Mouse (Mus musculus) limb, embryonic 13.5 days (tissue): Measurements from ENCODE around the gene Pex6. TPM values are rescaled to one million over a fixed set of nuclear protein-coding genes. Genes with fewer than 3 reads are reported as not detected.

Experiments
- ATAC-seq: fragments of 200-750 bp; cut with Nextera tagmentation; 2 replicates; pipeline ENCODE4 v1.8.0; 2017; ENCODE audit warnings: low read depth, moderate number of reproducible peaks, moderate TSS enrichment; ENCODE audit not compliant: low FRiP score
- H3K27ac ChIP-seq: fragments of 300-500 bp; sonication (generic); 2 replicates; pipeline ENCODE4 v1.5.1; 2015; ENCODE audit warnings: inconsistent platforms, mild to moderate bottlenecking, moderate library complexity
- H3K27me3 ChIP-seq: fragments of 300-500 bp; sonication (generic); 2 replicates; pipeline ENCODE4 v1.6.1; 2015; ENCODE audit warnings: mild to moderate bottlenecking, inconsistent platforms
- H3K36me3 ChIP-seq: fragments of 300-500 bp; sonication (generic); 2 replicates; pipeline ENCODE4 v1.6.1; 2015; ENCODE audit warnings: inconsistent platforms, mild to moderate bottlenecking, moderate library complexity
- H3K4me1 ChIP-seq: fragments of 300-500 bp; sonication (generic); 2 replicates; pipeline ENCODE4 v1.6.1; 2015; ENCODE audit warnings: inconsistent platforms
- H3K4me2 ChIP-seq: fragments of 300-500 bp; sonication (generic); replicated peaks from 2 replicates; pipeline ENCODE4 v1.6.1; 2015; ENCODE audit warnings: inconsistent platforms, mild to moderate bottlenecking, moderate library complexity
- H3K4me3 ChIP-seq: fragments of 300-500 bp; sonication (generic); 2 replicates; pipeline ENCODE4 v1.5.1; 2015; ENCODE audit warnings: moderate library complexity, mild to moderate bottlenecking, inconsistent platforms
- H3K9ac ChIP-seq: fragments of 300-500 bp; sonication (generic); 2 replicates; pipeline ENCODE4 v1.6.1; 2015; ENCODE audit warnings: mild to moderate bottlenecking, inconsistent platforms
- H3K9me3 ChIP-seq: fragments of 300-500 bp; sonication (generic); 2 replicates; pipeline ENCODE4 v1.6.1; 2016; ENCODE audit warnings: inconsistent platforms
- WGBS: fragments of 180-500 bp; shearing (Covaris S2); methylation state at CpG from one replicate; pipeline ENCODE4 v1.1.7; 2015; 5-methylcytosine and 5-hydroxymethylcytosine counted together
- polyA plus RNA-seq: library from polyadenylated mRNA; unstranded; fragments of >200 nt; fragmentation: Nextera tagmentation; extraction: Ambion mirVana; gene quantifications from 2 replicates; pipeline ENCODE4 v1.2.1, GENCODE M21; 2015

The Pex6 gene
- polyA plus RNA-seq, 1 experiment from 2014 or later = 26.8 TPM

GRCm38 (mm10) chr17:46725731-46726645 lies 14.7 kb downstream of the Pex6 start:
- WGBS = 87% methylated on average over 26 of the region's 26 CpGs
- Histone ChIP-seq H3K4me3 (no peak overlapping the region), H3K4me2 (no peak overlapping the region), H3K36me3 (peaks cover 54% of the 10 kb centered on the region), H3K27me3 (peaks cover 27% of the 10 kb centered on the region), H3K4me1 (peaks cover 6% of the 10 kb centered on the region; the same call in 1 of the 2 replicates), H3K9me3 (no peaks in the 10 kb centered on the region), H3K9ac (no peak overlapping the region), H3K27ac (no peak overlapping the region)
- no peak for ATAC-seq

GRCm38 (mm10) chr17:46727271-46727670 lies 16.0 kb downstream of the Pex6 start:
- Histone ChIP-seq H3K4me3 (no peak overlapping the region), H3K27me3 (peaks cover 27% of the 10 kb centered on the region), H3K9ac (no peak overlapping the region), H3K27ac (no peak overlapping the region), H3K4me2 (no peak overlapping the region), H3K36me3 (peaks cover 42% of the 10 kb centered on the region), H3K9me3 (no peaks in the 10 kb centered on the region), H3K4me1 (peaks cover 6% of the 10 kb centered on the region; the same call in 1 of the 2 replicates)
- 90% methylated on average over 11 of the region's 11 CpGs for WGBS
- no peak for ATAC-seq

GRCm38 (mm10) chr17:46728021-46728420 lies 16.8 kb downstream of the Pex6 start:
- H3K9me3 ChIP-seq = no peaks in the 10 kb centered on the region
- no peak for ATAC-seq
- H3K27ac ChIP-seq = no peak overlapping the region
- H3K9ac ChIP-seq = no peak overlapping the region
- H3K27me3 ChIP-seq = peaks cover 27% of the 10 kb centered on the region
- H3K4me3 ChIP-seq = no peak overlapping the region
- peaks cover 6% of the 10 kb centered on the region; the same call in 1 of the 2 replicates for H3K4me1 ChIP-seq
- H3K36me3 ChIP-seq = peaks cover 37% of the 10 kb centered on the region
- WGBS = 39% methylated on average over 6 of the region's 6 CpGs
- H3K4me2 ChIP-seq = no peak overlapping the region

GRCm38 (mm10) chr17:46728496-46728895 lies 17.2 kb downstream of the Pex6 start:
- Histone ChIP-seq H3K27ac (no peak overlapping the region), H3K27me3 (peaks cover 27% of the 10 kb centered on the region), H3K9me3 (no peaks in the 10 kb centered on the region), H3K9ac (0 out of 2 replicates have a peak overlapping the region, but pooled peaks have one; percentile 14), H3K4me2 (peak overlapping the region; percentile 48), H3K4me1 (peaks cover 6% of the 10 kb centered on the region; the same call in 1 of the 2 replicates), H3K36me3 (peaks cover 32% of the 10 kb centered on the region), H3K4me3 (no peak overlapping the region; the same call in none of the 2 replicates)
- WGBS = 53% methylated on average over 11 of the region's 11 CpGs
- ATAC-seq = no peak

GRCm38 (mm10) chr17:46728904-46729318 lies 17.6 kb downstream of the Pex6 start, which contains the start of gene Gnmt:
Gene Gnmt (minus strand): TSS chr17:46729168.
- Histone ChIP-seq H3K27me3 (peaks cover 27% of the 10 kb centered on the region), H3K4me3 (no peak within 1 kb of the TSS; the same call in none of the 2 replicates), H3K4me2 (peak within 1 kb of the TSS; percentile 48), H3K9me3 (no peaks in the 10 kb centered on the region), H3K27ac (no peak within 1 kb of the TSS), H3K4me1 (peaks cover 6% of the 10 kb centered on the region; the same call in 1 of the 2 replicates), H3K9ac (0 out of 2 replicates have a peak within 1 kb of the TSS, but pooled peaks have one; percentile 14), H3K36me3 (peaks cover 28% of the 10 kb centered on the region)
- ATAC-seq = no peak
- WGBS = 11% methylated on average over 24 of the region's 24 CpGs

- H3K4me2 ChIP-seq = no peak overlapping the region
- H3K4me3 ChIP-seq = no peak overlapping the region
- no peaks in the 10 kb centered on the region for H3K9me3 ChIP-seq
- H3K9ac ChIP-seq = no peak overlapping the region
- H3K36me3 ChIP-seq = peaks cover 41% of the 10 kb centered on the region
- no peak overlapping the region for H3K27ac ChIP-seq
- 0 out of 2 replicates have a peak, but pooled peaks cover under 1% of the 10 kb centered on the region for H3K4me1 ChIP-seq
- no peak for ATAC-seq
- H3K27me3 ChIP-seq = peaks cover 14% of the 10 kb centered on the region
- 89% methylated on average over 3 of the region's 3 CpGs for WGBS
Observed at GRCm38 (mm10) chr17:46734055-46734454, 22.8 kb downstream of the Pex6 start.

GRCm38 (mm10) chr17:46735287-46735686 lies 24.0 kb downstream of the Pex6 start:
- H3K36me3 ChIP-seq = peaks cover 42% of the 10 kb centered on the region
- no peaks in the 10 kb centered on the region for H3K4me1 ChIP-seq
- H3K4me2 ChIP-seq = no peak overlapping the region
- no peak for ATAC-seq
- H3K4me3 ChIP-seq = no peak overlapping the region
- H3K27me3 ChIP-seq = peaks cover 1% of the 10 kb centered on the region; the same call in 1 of the 2 replicates
- whole genome bisulfite sequencing = 84% methylated on average over 7 of the region's 7 CpGs
- no peaks in the 10 kb centered on the region for H3K9me3 ChIP-seq
- H3K9ac ChIP-seq = no peak overlapping the region
- no peak overlapping the region for H3K27ac ChIP-seq

GRCm38 (mm10) chr17:46736160-46736559 lies 24.9 kb downstream of the Pex6 start:
- WGBS = 71% methylated on average over 10 of the region's 10 CpGs
- H3K4me1 ChIP-seq = no peaks in the 10 kb centered on the region
- H3K36me3 ChIP-seq = peaks cover 44% of the 10 kb centered on the region
- H3K4me3 ChIP-seq = no peak overlapping the region
- ATAC-seq = no peak
- peak overlapping the region; percentile 36; the same call in 1 of the 2 replicates for H3K9ac ChIP-seq
- H3K27me3 ChIP-seq = no peaks in the 10 kb centered on the region
- no peak overlapping the region for H3K27ac ChIP-seq
- no peaks in the 10 kb centered on the region for H3K9me3 ChIP-seq
- no peak overlapping the region for H3K4me2 ChIP-seq

GRCm38 (mm10) chr17:46741305-46741704 lies 30.0 kb downstream of the Pex6 start:
- no peaks in the 10 kb centered on the region for H3K4me1 ChIP-seq
- H3K27me3 ChIP-seq = no peaks in the 10 kb centered on the region
- peaks cover 69% of the 10 kb centered on the region for H3K36me3 ChIP-seq
- H3K4me2 ChIP-seq = no peak overlapping the region
- no peak overlapping the region for H3K27ac ChIP-seq
- no peak for ATAC-seq
- H3K4me3 ChIP-seq = no peak overlapping the region
- no peaks in the 10 kb centered on the region for H3K9me3 ChIP-seq
- no peak overlapping the region for H3K9ac ChIP-seq
- 90% methylated on average over 6 of the region's 6 CpGs for WGBS

GRCm38 (mm10) chr17:46742986-46743385 lies 31.7 kb downstream of the Pex6 start:
- Histone ChIP-seq H3K4me2 (no peak overlapping the region), H3K4me3 (no peak overlapping the region), H3K36me3 (peaks cover 72% of the 10 kb centered on the region), H3K9me3 (no peaks in the 10 kb centered on the region), H3K27ac (no peak overlapping the region), H3K9ac (no peak overlapping the region), H3K27me3 (no peaks in the 10 kb centered on the region), H3K4me1 (no peaks in the 10 kb centered on the region)
- ATAC-seq = no peak
- 90% methylated on average over 9 of the region's 9 CpGs for WGBS

- Histone ChIP-seq H3K4me3 (no peak overlapping the region), H3K9ac (no peak overlapping the region), H3K4me2 (no peak overlapping the region), H3K9me3 (no peaks in the 10 kb centered on the region), H3K36me3 (peaks cover 70% of the 10 kb centered on the region), H3K27ac (no peak overlapping the region), H3K4me1 (peaks cover 4% of the 10 kb centered on the region), H3K27me3 (no peaks in the 10 kb centered on the region)
- 83% methylated on average over 2 of the region's 2 CpGs for WGBS
- ATAC-seq = no peak
Observed at GRCm38 (mm10) chr17:46745506-46745905, 34.2 kb downstream of the Pex6 start.

GRCm38 (mm10) chr17:46747234-46747633 lies 36.0 kb downstream of the Pex6 start:
- Histone ChIP-seq H3K27ac (no peak overlapping the region), H3K4me2 (no peak overlapping the region), H3K27me3 (no peaks in the 10 kb centered on the region), H3K9ac (no peak overlapping the region), H3K36me3 (peaks cover 58% of the 10 kb centered on the region), H3K4me3 (no peak overlapping the region), H3K4me1 (peaks cover 12% of the 10 kb centered on the region), H3K9me3 (no peaks in the 10 kb centered on the region)
- WGBS = 90% methylated on average over 8 of the region's 8 CpGs
- no peak for ATAC-seq
